Mouse (Mus musculus) thymus, adult 18-20 months (tissue): ENCODE results near the gene Ptges3.
"Not testable (repeated sequence)": the region's sequence is repeated elsewhere in the genome, so short reads cannot be mapped to it uniquely, and the experiment has no call there.

ENCODE experiments used
- DNase-seq, 2 experiments: peaks; one replicate each; pipeline ENCODE4 v3.0.0; 2022; ENCODE audit warnings: mixed read lengths in 2 of 2

Ptges3 gene

GRCm38 (mm10) chr10:128059207-128059981 lies 640 bp downstream of the Ptges3 start:
- peak; percentile 63 to 70 for DNase-seq

- no peak for DNase-seq
Observed at GRCm38 (mm10) chr10:128061109-128061508, 2.4 kb downstream of the Ptges3 start.

GRCm38 (mm10) chr10:128062221-128062989 lies 3.7 kb downstream of the Ptges3 start:
- no peak for DNase-seq

GRCm38 (mm10) chr10:128066072-128066471 lies 7.3 kb downstream of the Ptges3 start:
- DNase-seq, result no peak

GRCm38 (mm10) chr10:128069201-128069600 lies 10.4 kb downstream of the Ptges3 start:
- no peak for DNase-seq

GRCm38 (mm10) chr10:128070432-128070831 lies 11.7 kb downstream of the Ptges3 start:
- not testable (repeated sequence) for DNase-seq

- DNase-seq, result not testable (repeated sequence)
Observed at GRCm38 (mm10) chr10:128078269-128078668, 19.5 kb downstream of the Ptges3 start.

GRCm38 (mm10) chr10:128080496-128080895 lies 21.7 kb downstream of the Ptges3 start:
- no peak for DNase-seq

- no peak for DNase-seq
Observed at GRCm38 (mm10) chr10:128081807-128082476, 23.2 kb downstream of the Ptges3 start.

- no peak for DNase-seq
Observed at GRCm38 (mm10) chr10:128082477-128082808, 23.7 kb downstream of the Ptges3 start.

GRCm38 (mm10) chr10:128082880-128083421 lies 24.2 kb downstream of the Ptges3 start, which contains the start of gene Atp5b:
Gene Atp5b, plus strand, starts transcription at chr10:128083273.
- peak; percentile 89 to 96 for DNase-seq

- DNase-seq, result no peak
Observed at GRCm38 (mm10) chr10:128083688-128084087, 24.9 kb downstream of the Ptges3 start.

- DNase-seq, result no peak
Observed at GRCm38 (mm10) chr10:128084160-128084559, 25.4 kb downstream of the Ptges3 start.

GRCm38 (mm10) chr10:128086391-128086790 lies 27.6 kb downstream of the Ptges3 start:
- DNase-seq, result no peak

- not testable (repeated sequence) for DNase-seq
Observed at GRCm38 (mm10) chr10:128087216-128087615, 28.5 kb downstream of the Ptges3 start.

- DNase-seq, result no peak
Observed at GRCm38 (mm10) chr10:128088181-128088580, 29.4 kb downstream of the Ptges3 start.

- DNase-seq, result no peak
Observed at GRCm38 (mm10) chr10:128089842-128090241, 31.1 kb downstream of the Ptges3 start.

GRCm38 (mm10) chr10:128090651-128091563 lies 32.2 kb downstream of the Ptges3 start:
- peak; percentile 77 to 88 for DNase-seq

- DNase-seq, result peak; percentile 77 to 84
Observed at GRCm38 (mm10) chr10:128091564-128092505, 33.1 kb downstream of the Ptges3 start, which contains the start of gene Baz2a. Gene Baz2a, plus strand, starts transcription at chr10:128091577.
